Mouse (Mus musculus) splenic B cell, adult 2 months (primary cell): ENCODE results near the gene 2200002J24Rik.
"Not testable (repeated sequence)": the region's sequence is repeated elsewhere in the genome, so short reads cannot be mapped to it uniquely, and the experiment has no call there.

Source experiments
- DNase-seq: peaks from one replicate; pipeline ENCODE4 v3.0.0-alpha.2; 2011; ENCODE audit warnings: low read depth, low spot score
- H3K27me3 ChIP-seq: 2 replicates; pipeline ENCODE4 v1.6.1; 2012; ENCODE audit warnings: mild to moderate bottlenecking, low read length, moderate library complexity, mixed read lengths; ENCODE audit not compliant: control insufficient read depth, poor library complexity, insufficient read depth, severe bottlenecking
- H3K36me3 ChIP-seq: 2 replicates; pipeline ENCODE4 v1.6.1; 2012; ENCODE audit warnings: mild to moderate bottlenecking, low read length, moderate library complexity, mixed read lengths; ENCODE audit not compliant: control insufficient read depth, poor library complexity, insufficient read depth, severe bottlenecking

The 2200002J24Rik gene

DNA sequence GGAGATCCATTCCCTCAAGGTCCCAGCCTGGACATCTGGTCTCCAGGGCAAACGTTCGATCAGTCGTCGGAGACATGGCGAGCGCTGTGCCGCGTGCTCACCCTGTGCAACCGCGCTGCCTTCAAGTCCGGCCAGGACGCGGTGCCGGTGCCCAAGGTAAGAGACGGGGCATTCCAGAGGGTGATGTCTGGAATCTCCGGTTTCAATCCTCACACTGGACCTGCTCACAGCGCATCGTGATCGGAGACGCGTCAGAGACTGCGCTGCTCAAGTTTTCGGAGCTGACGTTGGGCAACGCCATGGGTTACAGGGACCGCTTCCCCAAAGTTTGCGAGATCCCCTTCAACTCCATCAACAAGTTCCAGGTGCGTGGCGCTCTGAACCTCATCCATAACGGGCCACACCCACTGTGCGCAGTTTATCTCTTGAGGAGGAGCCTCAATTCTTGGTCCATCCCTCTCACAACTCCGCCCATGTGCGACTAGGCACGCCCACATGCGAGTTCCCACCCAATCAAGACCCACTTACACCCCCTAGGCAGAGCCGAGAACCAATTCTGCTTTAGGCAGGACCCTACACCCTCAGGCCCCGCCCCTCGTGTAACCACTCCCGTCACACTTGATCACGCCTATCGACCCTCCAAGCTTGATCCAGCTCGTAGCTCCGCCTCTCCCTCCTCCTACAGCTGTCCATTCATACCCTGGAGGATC, 18.4 kb downstream of the 2200002J24Rik start:
- H3K27me3 ChIP-seq = 0 out of 2 replicates have a peak, but pooled peaks cover 2% of the 10 kb centered on the region
- DNase-seq = peak; percentile 85
- no peaks in the 10 kb centered on the region for H3K36me3 ChIP-seq

DNA sequence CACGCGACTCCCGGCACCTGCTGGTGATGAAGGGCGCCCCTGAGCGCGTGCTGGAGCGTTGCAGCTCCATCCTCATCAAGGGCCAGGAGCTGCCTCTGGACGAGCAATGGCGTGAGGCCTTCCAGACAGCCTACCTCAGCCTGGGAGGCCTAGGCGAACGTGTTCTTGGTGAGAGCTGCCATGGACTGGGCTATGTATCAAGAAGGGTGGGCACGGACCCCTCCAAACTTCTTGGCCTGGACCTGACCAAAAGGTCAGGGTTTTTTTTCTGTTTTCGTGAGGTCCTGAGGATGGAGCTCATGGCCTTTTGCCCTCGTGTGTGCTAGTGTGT, 19.0 kb downstream of the 2200002J24Rik start:
- no peaks in the 10 kb centered on the region for H3K36me3 ChIP-seq
- no peak for DNase-seq
- 0 out of 2 replicates have a peak, but pooled peaks cover 2% of the 10 kb centered on the region for H3K27me3 ChIP-seq

GRCm38 (mm10) chr7:30719669-30720068, 20.9 kb downstream of the 2200002J24Rik start:
- no peak for DNase-seq
- no peaks in the 10 kb centered on the region for H3K36me3 ChIP-seq
- 0 out of 2 replicates have a peak, but pooled peaks cover 2% of the 10 kb centered on the region for H3K27me3 ChIP-seq

DNA sequence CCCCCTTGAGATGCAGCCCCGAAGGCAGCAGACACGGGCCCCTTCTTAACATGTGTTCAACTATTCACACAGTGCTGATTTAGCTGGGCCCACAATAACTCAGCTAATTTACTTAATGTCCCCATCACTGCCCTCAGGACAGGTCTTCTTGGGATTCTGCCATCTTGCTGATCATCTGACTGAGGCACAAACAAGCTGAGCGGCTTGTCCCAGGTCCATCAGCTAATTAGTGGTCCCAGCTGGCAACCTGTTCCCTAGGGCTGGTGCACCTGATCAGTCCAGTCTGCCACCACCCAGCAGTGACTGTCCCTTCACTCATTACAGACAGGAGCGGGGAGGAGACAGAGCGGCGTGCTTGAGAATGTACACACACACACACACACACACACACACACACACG, 22.6 kb downstream of the 2200002J24Rik start:
- no peak for DNase-seq
- H3K36me3 ChIP-seq = no peaks in the 10 kb centered on the region
- no peaks in the 10 kb centered on the region for H3K27me3 ChIP-seq

- no peak for DNase-seq
- Histone ChIP-seq H3K27me3 (no peaks in the 10 kb centered on the region), H3K36me3 (no peaks in the 10 kb centered on the region; the same call in 1 of the 2 replicates)
These were observed 24.7 kb downstream of the 2200002J24Rik start for GRCm38 (mm10) chr7:30723274-30723953.

- H3K27me3 ChIP-seq = no peaks in the 10 kb centered on the region
- H3K36me3 ChIP-seq = peaks cover 4% of the 10 kb centered on the region; the same call in 1 of the 2 replicates
- no peak for DNase-seq
These were observed 29.5 kb downstream of the 2200002J24Rik start for GRCm38 (mm10) chr7:30728214-30728613.

- DNase-seq = peak; percentile 23
- H3K36me3 ChIP-seq = peaks cover 4% of the 10 kb centered on the region; the same call in 1 of the 2 replicates
- H3K27me3 ChIP-seq = no peaks in the 10 kb centered on the region
These were observed 30.1 kb downstream of the 2200002J24Rik start for GRCm38 (mm10) chr7:30728739-30729395.

GRCm38 (mm10) chr7:30729396-30730063, 30.8 kb downstream of the 2200002J24Rik start, which contains the start of gene Tmem147:
TSS of gene Tmem147 (minus strand) at chr7:30729540.
- DNase-seq = peak; percentile 93
- no peaks in the 10 kb centered on the region for H3K27me3 ChIP-seq
- H3K36me3 ChIP-seq = peaks cover 6% of the 10 kb centered on the region; the same call in 1 of the 2 replicates

DNA sequence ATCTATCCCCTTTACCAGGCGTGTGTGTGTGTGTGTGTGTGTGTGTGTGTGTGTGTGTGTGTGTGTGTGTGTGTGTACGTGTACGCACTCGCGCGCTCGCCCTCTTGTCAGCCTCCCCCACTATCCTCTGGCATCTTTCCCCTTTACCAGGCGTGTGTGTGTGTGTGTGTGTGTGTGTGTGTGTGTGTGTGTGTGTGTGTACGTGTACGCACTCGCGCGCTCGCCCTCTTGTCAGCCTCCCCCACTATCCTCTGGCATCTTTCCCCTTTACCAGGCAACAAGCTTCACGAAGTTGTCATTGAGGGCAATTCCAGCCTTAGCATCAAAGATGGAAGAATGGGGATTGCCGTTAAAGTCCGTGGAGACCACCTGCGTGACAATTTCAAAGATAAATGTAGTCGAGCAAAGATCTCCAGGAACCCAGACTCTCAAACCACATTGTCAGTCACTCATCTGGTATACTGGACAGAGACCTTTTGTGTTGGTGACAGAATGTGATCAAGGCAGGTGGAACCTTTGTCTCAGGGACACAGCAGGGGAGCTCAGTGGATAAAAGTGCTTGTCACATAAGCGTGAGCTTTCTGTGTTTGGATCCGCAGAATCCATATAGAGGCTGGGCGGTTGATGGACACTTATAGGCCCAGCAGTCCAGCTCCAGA, 31.5 kb downstream of the 2200002J24Rik start:
- not testable (repeated sequence) for H3K27me3 ChIP-seq, H3K36me3 ChIP-seq, DNase-seq

GRCm38 (mm10) chr7:30736211-30736610, 37.5 kb downstream of the 2200002J24Rik start:
- Histone ChIP-seq H3K36me3 (peaks cover 8% of the 10 kb centered on the region; the same call in 1 of the 2 replicates), H3K27me3 (no peaks in the 10 kb centered on the region)
- DNase-seq = no peak

DNA sequence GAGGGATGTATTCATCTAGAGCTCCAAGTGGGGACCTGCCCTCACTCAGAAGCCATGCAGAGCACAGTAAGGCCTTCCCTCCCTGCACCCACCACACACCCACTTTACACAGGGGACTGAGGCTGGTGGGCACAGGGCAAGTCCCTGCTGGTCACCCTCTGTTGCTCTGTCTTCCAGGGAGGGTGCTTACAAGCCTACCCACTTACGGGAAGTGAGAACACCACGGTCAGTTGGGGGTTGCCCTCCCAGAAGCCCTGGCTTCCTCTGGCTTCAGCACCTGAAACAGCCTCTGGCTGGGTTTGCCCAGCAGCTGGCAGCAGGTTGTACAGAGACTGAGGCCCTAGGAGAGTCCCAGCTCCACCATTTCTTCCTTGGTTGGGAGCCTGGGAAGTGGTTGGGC, 43.8 kb downstream of the 2200002J24Rik start:
- H3K36me3 ChIP-seq, H3K27me3 ChIP-seq: not testable (repeated sequence)
- DNase-seq = peak; percentile 66

DNA sequence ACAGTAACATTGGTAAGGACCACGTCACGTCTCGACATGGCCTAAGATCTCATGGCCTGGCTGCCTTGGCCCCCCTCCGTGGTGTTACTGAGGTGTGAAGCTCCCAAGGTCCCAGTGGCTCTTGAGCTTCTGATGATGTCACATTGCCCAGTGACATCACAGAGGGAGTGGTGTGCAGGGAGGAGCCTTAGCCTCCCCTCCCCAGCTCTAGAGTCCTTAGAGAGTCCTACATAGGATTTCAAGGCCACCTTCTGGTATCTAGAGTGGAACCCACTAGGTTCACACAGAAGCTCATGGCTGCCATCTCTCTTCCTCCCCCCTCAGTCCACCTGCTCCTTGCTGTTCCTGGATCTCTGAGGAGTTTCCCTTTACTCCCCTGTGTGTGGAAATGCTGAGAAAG, 44.9 kb downstream of the 2200002J24Rik start, which contains the start of gene Gapdhs:
Gene Gapdhs (minus strand): TSS at position 65 of the 400 bp plus-strand sequence.
- H3K36me3 ChIP-seq, DNase-seq, H3K27me3 ChIP-seq: not testable (repeated sequence)

DNA sequence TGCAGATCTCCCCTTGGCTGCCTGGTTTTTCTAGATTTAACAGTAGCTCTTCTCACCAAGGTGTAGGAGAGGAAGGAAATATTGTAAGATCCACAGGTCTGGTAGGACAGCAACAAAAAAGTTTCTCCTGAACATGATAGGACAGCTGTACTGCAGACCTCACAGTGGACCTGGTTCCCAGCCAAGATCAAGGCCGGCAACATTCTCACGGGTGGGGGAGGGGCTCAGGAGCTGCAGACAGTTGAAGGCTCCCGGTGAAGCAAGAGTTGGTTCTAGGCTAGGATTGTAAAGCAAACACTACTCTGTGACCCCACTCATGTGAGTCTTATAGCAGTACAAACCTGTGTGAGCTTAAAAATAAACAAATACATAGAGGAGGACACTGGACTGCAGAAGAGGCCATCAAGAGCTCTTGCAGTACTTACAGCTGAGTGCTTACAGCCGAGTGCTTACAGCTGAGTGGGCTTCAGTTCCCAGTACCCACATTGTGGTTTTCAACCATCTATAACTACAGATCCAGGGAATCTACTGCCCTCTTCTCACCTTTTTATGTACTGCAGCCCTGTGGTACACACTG, 45.4 kb downstream of the 2200002J24Rik start:
- Histone ChIP-seq H3K27me3 (no peaks in the 10 kb centered on the region), H3K36me3 (no peaks in the 10 kb centered on the region)
- no peak for DNase-seq
